Mouse (Mus musculus): ENCODE measurements around the gene Stpg3. TPM values are rescaled to one million over a fixed set of nuclear protein-coding genes. Genes with fewer than 3 reads are reported as not detected.

Gene Stpg3
- polyA plus RNA-seq, 1 experiment from 2014 or later = not detected

- no peak for ATAC-seq (ENCODE audit: insufficient read depth, low FRiP score, low read depth)
- H3K36me3 ChIP-seq = no peaks in the 10 kb centered on the region
- H3K27ac ChIP-seq = peak overlapping the region; percentile 61
- no peak overlapping the region for H3K9ac ChIP-seq
- H3K9me3 ChIP-seq = no peaks in the 10 kb centered on the region
- H3K27me3 ChIP-seq (replicated peaks) = peaks cover 26% of the 10 kb centered on the region
- H3K4me3 ChIP-seq (replicated peaks) = no peak overlapping the region
- WGBS = 49% methylated on average over 4 of the region's 4 CpGs
- no peak overlapping the region for H3K4me2 ChIP-seq
- H3K4me1 ChIP-seq = peaks cover 57% of the 10 kb centered on the region
These were observed 37.4 kb downstream of the Stpg3 start for GRCm38 (mm10) chr2:25177076-25177475.

DNA sequence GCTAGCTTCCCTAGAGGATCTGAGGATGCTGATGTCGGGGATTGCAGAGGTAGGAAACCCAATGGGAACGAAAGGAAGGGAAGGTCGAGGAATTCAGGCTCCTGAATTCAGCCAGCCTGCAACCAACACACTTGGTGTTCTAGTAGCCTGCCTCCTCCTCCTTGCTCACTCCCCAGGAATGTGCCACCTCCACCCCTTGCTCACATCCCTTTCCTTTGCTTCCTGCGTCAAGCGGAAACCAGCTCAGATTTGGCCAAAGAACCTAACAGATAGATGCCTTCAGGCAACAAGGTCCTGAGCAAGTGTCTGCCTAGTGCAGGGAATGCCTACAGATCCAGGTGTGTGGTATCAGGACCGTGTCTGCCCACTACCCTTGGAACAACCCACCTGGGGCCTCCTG is 37.9 kb downstream of the Stpg3 start:
- Histone ChIP-seq H3K27me3 (replicated peaks) (peaks cover 26% of the 10 kb centered on the region), H3K27ac (peak overlapping the region; percentile 61; the same call in 1 of the 2 replicates), H3K4me3 (replicated peaks) (no peak overlapping the region), H3K9me3 (no peaks in the 10 kb centered on the region), H3K4me1 (peaks cover 57% of the 10 kb centered on the region), H3K9ac (no peak overlapping the region), H3K36me3 (no peaks in the 10 kb centered on the region), H3K4me2 (no peak overlapping the region)
- 56% methylated on average over 6 of the region's 6 CpGs for WGBS
- no peak for ATAC-seq (ENCODE audit: insufficient read depth, low FRiP score, low read depth)

DNA sequence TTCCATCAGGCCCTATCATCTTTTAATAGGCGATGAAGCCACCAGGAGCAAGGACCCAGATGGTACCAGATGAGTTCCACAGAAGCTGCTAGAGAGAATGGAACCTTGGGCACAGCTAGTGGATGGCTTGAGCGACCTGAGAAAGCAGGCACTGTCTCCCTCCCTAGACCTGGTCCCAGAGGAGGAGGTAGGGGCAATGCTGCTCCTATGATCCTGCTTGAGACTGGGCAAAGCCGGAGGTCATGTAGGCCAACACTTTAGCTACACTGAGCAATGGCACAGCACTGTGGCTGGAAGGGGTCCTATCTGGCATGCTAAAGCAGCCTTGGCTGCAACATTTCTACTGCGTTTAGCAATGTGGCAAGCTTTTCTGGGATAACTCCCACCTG is 38.8 kb downstream of the Stpg3 start:
- no peak overlapping the region; the same call in 1 of the 2 replicates for H3K4me2 ChIP-seq
- H3K9me3 ChIP-seq = no peaks in the 10 kb centered on the region
- H3K27ac ChIP-seq = 0 out of 2 replicates have a peak overlapping the region, but pooled peaks have one; percentile 9
- no peaks in the 10 kb centered on the region for H3K36me3 ChIP-seq
- ATAC-seq (ENCODE audit: insufficient read depth, low FRiP score, low read depth) = no peak
- no peak overlapping the region for H3K9ac ChIP-seq
- H3K4me3 ChIP-seq (replicated peaks) = no peak overlapping the region
- H3K4me1 ChIP-seq = peaks cover 48% of the 10 kb centered on the region
- H3K27me3 ChIP-seq (replicated peaks) = peaks cover 17% of the 10 kb centered on the region; the same call in 1 of the 2 replicates
- WGBS = 73% methylated on average over 4 of the region's 4 CpGs

DNA sequence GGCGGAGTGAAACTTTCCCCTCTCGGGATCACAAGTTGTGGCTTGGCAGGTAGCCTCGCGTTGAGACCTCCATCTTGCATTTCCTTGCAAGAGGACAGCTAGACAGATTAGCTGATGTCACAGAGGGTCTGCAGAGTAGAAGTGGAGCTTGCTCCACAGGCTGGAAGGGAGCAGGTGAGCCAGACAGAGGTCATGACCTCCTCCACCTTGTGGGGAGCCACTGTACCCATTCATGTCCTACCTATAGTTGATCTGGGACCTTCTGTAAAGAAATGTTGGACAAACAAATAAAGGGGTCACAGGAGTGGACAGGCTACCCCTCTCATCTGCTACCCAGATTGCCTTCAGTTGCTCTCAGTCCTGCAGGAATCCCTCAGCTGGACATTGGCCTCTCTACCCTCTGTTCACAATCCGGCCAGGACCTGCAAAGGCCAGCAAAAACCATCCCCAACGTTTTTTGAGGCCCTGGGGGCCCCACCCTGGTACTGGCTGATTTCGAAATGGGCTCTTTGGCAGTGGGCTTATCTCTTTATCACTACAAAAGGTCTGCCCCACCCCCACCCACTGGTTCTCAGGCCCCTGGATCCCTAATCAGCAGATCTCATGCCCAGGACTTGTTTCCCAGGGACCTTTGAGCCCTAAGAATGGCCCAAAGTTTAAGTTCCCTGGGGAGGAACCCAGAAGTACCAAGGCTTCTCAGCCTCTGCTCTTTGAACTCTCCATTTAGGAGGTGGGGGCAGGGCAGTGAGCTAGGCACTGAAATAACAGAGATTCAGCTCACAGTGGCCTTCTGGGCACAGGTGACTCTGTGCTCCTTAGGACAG is 39.4 kb downstream of the Stpg3 start:
- Histone ChIP-seq H3K4me1 (peaks cover 47% of the 10 kb centered on the region), H3K9me3 (no peaks in the 10 kb centered on the region), H3K27ac (no peak overlapping the region), H3K4me2 (no peak overlapping the region; the same call in 1 of the 2 replicates), H3K9ac (no peak overlapping the region), H3K27me3 (replicated peaks) (0 out of 2 replicates have a peak, but pooled peaks cover 14% of the 10 kb centered on the region), H3K36me3 (no peaks in the 10 kb centered on the region), H3K4me3 (replicated peaks) (no peak overlapping the region)
- ATAC-seq (ENCODE audit: insufficient read depth, low FRiP score, low read depth) = no peak
- WGBS = 52% methylated on average over 7 of the region's 7 CpGs

DNA sequence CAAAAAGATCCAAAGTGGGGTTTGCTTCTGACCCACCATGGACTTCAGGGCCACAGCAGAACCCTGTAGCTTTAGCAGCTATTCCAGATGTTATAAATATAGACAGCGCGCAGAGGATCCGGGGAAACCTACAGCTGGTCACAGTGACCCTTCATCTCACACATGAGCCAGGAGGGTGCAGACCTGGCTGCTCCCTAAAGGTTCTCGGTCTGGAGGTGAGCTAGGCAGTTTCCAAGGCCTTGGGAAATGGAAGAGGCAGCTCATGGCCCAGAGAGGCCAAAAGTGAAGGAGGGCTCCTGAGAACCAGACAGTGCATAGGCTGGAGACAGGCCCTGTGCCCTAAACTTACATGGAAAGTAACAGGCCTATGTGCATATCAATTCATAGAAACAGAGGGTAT is 40.6 kb downstream of the Stpg3 start:
- Histone ChIP-seq H3K4me2 (no peak overlapping the region), H3K4me1 (peaks cover 52% of the 10 kb centered on the region), H3K9me3 (no peaks in the 10 kb centered on the region), H3K9ac (no peak overlapping the region), H3K27me3 (replicated peaks) (0 out of 2 replicates have a peak, but pooled peaks cover 7% of the 10 kb centered on the region), H3K4me3 (replicated peaks) (no peak overlapping the region), H3K36me3 (no peaks in the 10 kb centered on the region), H3K27ac (no peak overlapping the region)
- WGBS = 92% methylated on average over 4 of the region's 4 CpGs
- ATAC-seq (ENCODE audit: insufficient read depth, low FRiP score, low read depth) = no peak

- Histone ChIP-seq H3K27me3 (replicated peaks) (no peaks in the 10 kb centered on the region), H3K36me3 (no peaks in the 10 kb centered on the region), H3K9ac (no peak overlapping the region), H3K4me3 (replicated peaks) (no peak overlapping the region), H3K4me1 (peaks cover 54% of the 10 kb centered on the region), H3K4me2 (no peak overlapping the region), H3K27ac (peak overlapping the region; percentile 72), H3K9me3 (no peaks in the 10 kb centered on the region)
- 53% methylated on average over 8 of the region's 8 CpGs for WGBS
- peak; percentile 54 for ATAC-seq (ENCODE audit: insufficient read depth, low FRiP score, low read depth)
These were observed 41.8 kb downstream of the Stpg3 start for GRCm38 (mm10) chr2:25172629-25173028.

DNA sequence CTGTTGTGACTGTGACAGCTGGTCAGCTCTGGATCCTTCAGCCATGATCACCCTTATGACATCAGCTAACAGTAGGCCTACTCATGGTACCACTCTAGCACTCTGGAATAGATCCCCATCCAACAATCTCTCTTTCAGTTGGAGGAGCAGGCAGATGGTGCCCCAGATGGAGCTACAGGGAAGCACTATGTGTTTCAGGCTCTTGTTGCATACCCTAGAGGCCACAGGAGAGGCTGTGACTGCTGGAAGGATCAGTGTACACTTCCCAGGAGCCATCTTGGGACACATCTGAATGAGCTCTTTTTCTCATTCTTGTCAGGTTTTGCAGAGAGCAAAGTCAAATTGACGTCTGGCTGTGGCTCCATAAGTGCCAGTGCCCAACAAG is 42.7 kb downstream of the Stpg3 start:
- Histone ChIP-seq H3K36me3 (no peaks in the 10 kb centered on the region), H3K4me1 (peaks cover 50% of the 10 kb centered on the region), H3K27ac (no peak overlapping the region), H3K4me3 (replicated peaks) (no peak overlapping the region), H3K9ac (no peak overlapping the region), H3K27me3 (replicated peaks) (no peaks in the 10 kb centered on the region), H3K9me3 (no peaks in the 10 kb centered on the region), H3K4me2 (no peak overlapping the region)
- 70% methylated on average over 1 of the region's 1 CpGs for WGBS
- no peak for ATAC-seq (ENCODE audit: insufficient read depth, low FRiP score, low read depth)

DNA sequence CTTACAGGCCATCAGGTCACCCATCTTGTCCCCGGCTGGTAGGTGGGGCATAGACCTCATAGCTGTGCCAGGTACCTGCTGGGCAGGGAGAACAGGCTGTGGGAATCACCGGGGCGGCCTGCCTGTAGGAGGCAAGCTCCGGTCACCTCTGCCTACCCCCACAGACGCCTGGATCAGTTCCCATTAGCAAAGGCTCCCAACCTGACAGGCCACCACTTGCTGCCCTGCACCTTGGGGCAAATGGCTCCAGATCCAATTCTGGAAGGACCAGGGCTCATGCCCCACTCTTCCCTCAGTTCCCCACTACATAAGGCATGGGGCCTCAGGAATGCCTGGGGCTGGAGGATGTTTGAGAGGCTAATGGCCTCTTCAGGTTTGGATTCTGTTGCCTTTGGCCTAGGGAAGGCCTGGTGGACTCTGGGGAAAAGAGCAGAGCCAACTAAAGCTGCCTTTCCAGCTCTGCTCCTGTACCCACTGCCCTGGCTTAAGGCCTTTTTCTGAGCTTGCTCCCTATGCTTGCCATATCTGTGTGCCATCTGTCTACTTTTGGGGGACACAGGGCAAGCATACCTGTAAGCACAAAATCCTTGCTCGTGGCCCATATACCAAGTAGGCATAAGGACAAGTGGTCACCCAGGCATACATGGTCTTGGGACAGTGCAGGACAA is 43.2 kb downstream of the Stpg3 start:
- peaks cover 46% of the 10 kb centered on the region for H3K4me1 ChIP-seq
- no peak overlapping the region for H3K9ac ChIP-seq
- H3K27me3 ChIP-seq (replicated peaks) = no peaks in the 10 kb centered on the region
- no peaks in the 10 kb centered on the region for H3K36me3 ChIP-seq
- no peak overlapping the region for H3K4me3 ChIP-seq (replicated peaks)
- no peaks in the 10 kb centered on the region for H3K9me3 ChIP-seq
- no peak overlapping the region for H3K4me2 ChIP-seq
- WGBS = 80% methylated on average over 6 of the region's 6 CpGs
- no peak for ATAC-seq (ENCODE audit: insufficient read depth, low FRiP score, low read depth)
- no peak overlapping the region for H3K27ac ChIP-seq

DNA sequence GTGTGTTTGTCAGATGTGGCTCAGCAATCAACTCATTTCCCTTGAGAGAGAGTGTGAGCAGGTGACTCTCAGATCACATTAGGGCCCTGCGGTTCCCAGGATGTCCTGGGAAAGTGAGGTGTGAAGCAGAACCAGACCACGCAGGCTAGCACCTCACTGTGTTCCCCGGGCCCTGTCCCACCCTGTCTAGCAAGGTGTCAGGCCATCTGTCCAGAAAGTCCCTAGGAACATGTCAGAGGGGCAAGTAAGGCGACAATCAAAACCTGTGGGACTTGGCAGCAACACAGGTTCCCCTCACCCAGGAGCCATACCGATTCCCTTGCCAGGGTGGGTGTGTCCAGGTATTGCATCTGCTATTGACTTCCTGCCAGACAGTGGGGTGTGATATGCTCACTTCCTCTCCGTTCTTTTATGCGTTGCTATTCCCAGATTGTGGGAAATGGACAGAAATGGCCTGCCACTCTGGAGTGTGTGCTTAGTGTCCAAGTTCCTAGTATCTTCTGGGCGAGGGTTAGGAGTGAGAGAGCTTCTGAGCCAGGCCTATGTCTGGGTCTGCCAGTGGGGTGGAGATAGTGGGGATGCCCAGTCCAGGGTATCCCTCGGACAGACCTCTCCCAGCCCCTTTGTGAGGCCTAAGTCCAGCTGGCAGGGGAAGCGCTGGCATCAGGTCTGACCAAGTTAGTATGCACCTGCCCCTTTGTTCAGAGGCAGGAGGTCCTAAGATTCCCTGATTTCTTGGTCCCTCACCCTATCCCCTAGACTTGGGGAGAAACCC is 43.9 kb downstream of the Stpg3 start:
- 56% methylated on average over 10 of the region's 10 CpGs for WGBS
- Histone ChIP-seq H3K27ac (0 out of 2 replicates have a peak overlapping the region, but pooled peaks have one; percentile 4), H3K4me3 (replicated peaks) (no peak overlapping the region), H3K9ac (no peak overlapping the region), H3K9me3 (no peaks in the 10 kb centered on the region), H3K27me3 (replicated peaks) (no peaks in the 10 kb centered on the region), H3K4me1 (peaks cover 39% of the 10 kb centered on the region), H3K4me2 (no peak overlapping the region), H3K36me3 (no peaks in the 10 kb centered on the region)
- ATAC-seq (ENCODE audit: insufficient read depth, low FRiP score, low read depth) = no peak

GRCm38 (mm10) chr2:25169778-25170177 is 44.7 kb downstream of the Stpg3 start:
- H3K9ac ChIP-seq = no peak overlapping the region
- WGBS = 36% methylated on average over 5 of the region's 5 CpGs
- no peak overlapping the region for H3K27ac ChIP-seq
- no peak overlapping the region for H3K4me3 ChIP-seq (replicated peaks)
- no peaks in the 10 kb centered on the region for H3K36me3 ChIP-seq
- ATAC-seq (ENCODE audit: insufficient read depth, low FRiP score, low read depth) = no peak
- H3K27me3 ChIP-seq (replicated peaks) = no peaks in the 10 kb centered on the region
- no peaks in the 10 kb centered on the region for H3K9me3 ChIP-seq
- H3K4me2 ChIP-seq = no peak overlapping the region
- H3K4me1 ChIP-seq = peaks cover 35% of the 10 kb centered on the region

DNA sequence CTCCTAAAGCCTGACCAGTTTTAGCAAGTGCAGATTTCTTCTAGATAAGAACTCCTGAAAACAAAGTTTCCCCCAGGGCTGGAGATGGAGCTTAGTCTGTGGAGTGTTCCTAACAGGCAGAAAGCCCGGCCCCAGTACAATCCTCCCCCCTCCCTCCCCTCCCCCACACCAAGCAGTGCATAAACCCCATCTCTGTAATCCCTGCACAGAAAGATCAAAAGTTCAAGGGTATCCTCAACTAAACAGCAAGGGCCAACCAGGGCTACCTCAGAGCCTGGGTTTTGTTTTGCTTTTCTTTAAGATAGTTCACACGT is 45.8 kb downstream of the Stpg3 start:
- peak overlapping the region; percentile 67; the same call in 1 of the 2 replicates for H3K27ac ChIP-seq
- H3K9ac ChIP-seq = no peak overlapping the region
- 32% methylated on average over 2 of the region's 2 CpGs for WGBS
- peak overlapping the region; percentile 81 for H3K4me2 ChIP-seq
- no peaks in the 10 kb centered on the region for H3K9me3 ChIP-seq
- H3K4me1 ChIP-seq = peaks cover 37% of the 10 kb centered on the region
- no peaks in the 10 kb centered on the region for H3K27me3 ChIP-seq (replicated peaks)
- ATAC-seq (ENCODE audit: insufficient read depth, low FRiP score, low read depth) = no peak
- peak overlapping the region; percentile 42 for H3K4me3 ChIP-seq (replicated peaks)
- no peaks in the 10 kb centered on the region for H3K36me3 ChIP-seq
